Mouse (Mus musculus): ENCODE measurements around the gene H2-Eb1. TPM values are rescaled to one million over a fixed set of nuclear protein-coding genes. Genes with fewer than 3 reads are reported as not detected.
A peak's percentile ranks its signal among the peaks of the same experiment; 100 is the strongest.
"Not testable (repeated sequence)": the region's sequence is repeated elsewhere in the genome, so short reads cannot be mapped to it uniquely, and the experiment has no call there.

H2-Eb1 gene
- polyA plus RNA-seq, 1 experiment from 2014 or later = 2.5 TPM

DNA sequence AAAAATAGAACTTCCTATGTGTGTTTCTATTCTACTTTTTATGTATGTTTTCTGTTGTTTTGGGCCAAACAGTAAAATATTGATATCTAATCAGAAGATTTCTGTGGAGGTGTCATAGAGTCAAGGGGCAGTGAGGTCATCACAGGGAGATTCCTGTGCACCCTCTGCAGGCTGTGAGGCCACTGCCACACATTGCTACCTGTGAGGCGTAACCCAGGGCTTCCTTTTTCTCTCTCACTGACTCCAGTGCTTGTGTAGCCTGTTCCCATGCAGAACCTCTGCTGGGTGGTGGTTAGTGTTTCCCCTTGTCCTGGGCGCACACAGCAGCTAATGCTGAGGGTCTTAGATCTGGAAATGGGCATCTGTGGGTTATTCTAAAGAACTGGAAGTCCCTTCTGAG, 740 bp downstream of the H2-Eb1 start:
- no peak for ATAC-seq (ENCODE audit: low FRiP score)
- 82% methylated on average over 2 of the region's 2 CpGs for WGBS
- Histone ChIP-seq H3K36me3 (ENCODE audit: control insufficient read depth, insufficient read depth, low read length) (no peaks in the 10 kb centered on the region), H3K4me1 (replicated peaks; ENCODE audit: control insufficient read depth, insufficient read depth, low read length) (0 out of 2 replicates have a peak, but pooled peaks cover 2% of the 10 kb centered on the region), H3K27ac (ENCODE audit: low read depth, low read length) (no peak overlapping the region), H3K4me3 (ENCODE audit: low read depth, low read length) (no peak overlapping the region), H3K27me3 (ENCODE audit: control insufficient read depth, insufficient read depth, low read length) (no peaks in the 10 kb centered on the region), H3K9me3 (ENCODE audit: control insufficient read depth, low read length) (no peaks in the 10 kb centered on the region), H3K4me2 (replicated peaks; ENCODE audit: low read depth, low read length) (no peak overlapping the region), H3K9ac (ENCODE audit: low read depth, low read length) (no peak overlapping the region)
- DNase-seq (ENCODE audit: low spot score) = no peak

DNA sequence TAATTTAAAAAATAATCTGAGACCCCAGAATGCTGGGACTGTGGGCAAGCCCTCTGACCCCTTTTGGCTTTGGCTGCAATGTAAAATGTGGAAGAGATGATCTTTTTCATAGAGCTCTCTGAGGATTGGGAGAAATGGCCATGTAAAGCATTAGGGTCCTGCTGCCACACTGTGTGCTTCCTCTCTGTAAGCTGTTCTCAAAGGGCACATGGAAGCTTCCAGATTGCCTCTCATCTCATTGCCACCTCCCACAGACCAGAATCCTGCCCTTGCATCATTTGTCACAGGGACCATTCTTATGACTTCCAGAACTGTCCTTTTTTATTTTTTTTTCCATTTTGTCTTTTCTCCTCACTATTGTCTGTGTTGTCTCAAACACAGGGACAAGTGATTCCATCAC, 1.5 kb downstream of the H2-Eb1 start:
- 0 out of 2 replicates have a peak, but pooled peaks cover 2% of the 10 kb centered on the region for H3K4me1 ChIP-seq (replicated peaks; ENCODE audit: control insufficient read depth, insufficient read depth, low read length)
- no peak for ATAC-seq (ENCODE audit: low FRiP score)

GRCm38 (mm10) chr17:34308161-34308560, 2.5 kb downstream of the H2-Eb1 start:
- Histone ChIP-seq H3K9me3 (ENCODE audit: control insufficient read depth, low read length) (no peaks in the 10 kb centered on the region), H3K9ac (ENCODE audit: low read depth, low read length) (no peak overlapping the region), H3K4me2 (replicated peaks; ENCODE audit: low read depth, low read length) (no peak overlapping the region), H3K4me1 (replicated peaks; ENCODE audit: control insufficient read depth, insufficient read depth, low read length) (0 out of 2 replicates have a peak, but pooled peaks cover 2% of the 10 kb centered on the region), H3K27me3 (ENCODE audit: control insufficient read depth, insufficient read depth, low read length) (no peaks in the 10 kb centered on the region), H3K36me3 (ENCODE audit: control insufficient read depth, insufficient read depth, low read length) (no peaks in the 10 kb centered on the region), H3K4me3 (ENCODE audit: low read depth, low read length) (no peak overlapping the region), H3K27ac (ENCODE audit: low read depth, low read length) (no peak overlapping the region)
- 81% methylated on average over 4 of the region's 4 CpGs for WGBS
- DNase-seq (ENCODE audit: low spot score) (no peak), ATAC-seq (ENCODE audit: low FRiP score) (no peak)

More for the DNA sequence above, 1.5 kb downstream of the H2-Eb1 start:
- no peaks in the 10 kb centered on the region for H3K9me3 ChIP-seq (ENCODE audit: control insufficient read depth, low read length)
- H3K36me3 ChIP-seq (ENCODE audit: control insufficient read depth, insufficient read depth, low read length) = no peaks in the 10 kb centered on the region
- no peak overlapping the region for H3K27ac ChIP-seq (ENCODE audit: low read depth, low read length)
- H3K4me2 ChIP-seq (replicated peaks; ENCODE audit: low read depth, low read length) = no peak overlapping the region
- no peak for DNase-seq (ENCODE audit: low spot score)
- H3K27me3 ChIP-seq (ENCODE audit: control insufficient read depth, insufficient read depth, low read length) = no peaks in the 10 kb centered on the region
- no peak overlapping the region for H3K9ac ChIP-seq (ENCODE audit: low read depth, low read length)
- H3K4me3 ChIP-seq (ENCODE audit: low read depth, low read length) = no peak overlapping the region

DNA sequence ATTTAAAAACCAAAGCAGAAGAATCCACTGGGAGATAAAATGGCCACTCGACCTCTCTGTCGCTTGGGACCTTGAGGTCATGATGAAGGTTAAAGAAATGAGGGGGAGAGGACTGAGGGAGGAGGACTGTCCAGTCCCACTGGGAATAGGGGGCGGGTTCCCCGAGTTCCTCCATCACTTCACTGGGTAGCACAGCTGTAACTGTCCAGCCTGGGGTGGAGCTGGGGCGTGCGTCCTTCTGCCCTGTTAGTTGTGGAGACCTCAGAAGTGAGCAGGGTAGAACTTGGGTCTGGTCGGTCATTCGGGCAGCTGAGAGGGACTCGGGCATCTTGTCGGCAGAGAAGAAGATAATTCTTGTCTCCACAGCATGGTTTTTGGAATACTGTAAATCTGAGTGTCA, 3.6 kb downstream of the H2-Eb1 start:
- Histone ChIP-seq H3K27me3 (ENCODE audit: control insufficient read depth, insufficient read depth, low read length) (no peaks in the 10 kb centered on the region), H3K4me1 (replicated peaks; ENCODE audit: control insufficient read depth, insufficient read depth, low read length) (0 out of 2 replicates have a peak, but pooled peaks cover 2% of the 10 kb centered on the region), H3K9me3 (ENCODE audit: control insufficient read depth, low read length) (no peaks in the 10 kb centered on the region), H3K9ac (ENCODE audit: low read depth, low read length) (peak overlapping the region; percentile 52), H3K4me3 (ENCODE audit: low read depth, low read length) (peak overlapping the region; percentile 51), H3K36me3 (ENCODE audit: control insufficient read depth, insufficient read depth, low read length) (no peaks in the 10 kb centered on the region), H3K4me2 (replicated peaks; ENCODE audit: low read depth, low read length) (peak overlapping the region; percentile 79), H3K27ac (ENCODE audit: low read depth, low read length) (no peak overlapping the region)
- DNase-seq (ENCODE audit: low spot score) (no peak), ATAC-seq (ENCODE audit: low FRiP score) (no peak)
- WGBS = 32% methylated on average over 10 of the region's 10 CpGs

GRCm38 (mm10) chr17:34309683-34310385, 4.2 kb downstream of the H2-Eb1 start:
- Histone ChIP-seq H3K9me3 (ENCODE audit: control insufficient read depth, low read length) (no peaks in the 10 kb centered on the region), H3K36me3 (ENCODE audit: control insufficient read depth, insufficient read depth, low read length) (no peaks in the 10 kb centered on the region), H3K4me1 (replicated peaks; ENCODE audit: control insufficient read depth, insufficient read depth, low read length) (0 out of 2 replicates have a peak, but pooled peaks cover 2% of the 10 kb centered on the region), H3K27me3 (ENCODE audit: control insufficient read depth, insufficient read depth, low read length) (no peaks in the 10 kb centered on the region), H3K4me2 (replicated peaks; ENCODE audit: low read depth, low read length) (peak overlapping the region; percentile 79), H3K4me3 (ENCODE audit: low read depth, low read length) (peak overlapping the region; percentile 51), H3K9ac (ENCODE audit: low read depth, low read length) (peak overlapping the region; percentile 52), H3K27ac (ENCODE audit: low read depth, low read length) (no peak overlapping the region)
- peak; percentile 74 for DNase-seq (ENCODE audit: low spot score)
- WGBS = 23% methylated on average over 38 of the region's 38 CpGs
- peak; percentile 87 for ATAC-seq (ENCODE audit: low FRiP score)

DNA sequence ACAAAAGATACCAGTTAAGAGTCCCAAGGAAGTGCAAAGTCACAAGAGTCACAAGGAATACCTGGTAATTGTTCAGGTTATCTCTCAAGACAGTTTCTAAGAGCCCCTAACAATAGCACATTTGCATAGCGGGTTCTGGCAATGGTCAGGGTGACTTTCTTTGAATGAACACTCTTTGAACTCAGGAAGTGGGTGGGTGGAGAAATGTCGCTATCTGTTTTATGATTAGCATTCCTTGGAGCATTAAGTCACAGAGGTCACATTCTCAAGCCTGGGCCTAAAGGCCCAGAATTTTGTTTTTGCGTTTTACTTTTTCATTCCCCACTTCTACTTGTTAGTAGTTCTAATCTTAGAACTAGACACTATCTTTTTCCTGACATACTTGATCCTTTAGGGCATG, 4.9 kb downstream of the H2-Eb1 start:
- not testable (repeated sequence) for H3K36me3 ChIP-seq (ENCODE audit: control insufficient read depth, insufficient read depth, low read length); H3K9me3 ChIP-seq (ENCODE audit: control insufficient read depth, low read length); H3K27ac ChIP-seq (ENCODE audit: low read depth, low read length); H3K4me1 ChIP-seq (replicated peaks; ENCODE audit: control insufficient read depth, insufficient read depth, low read length); H3K4me3 ChIP-seq (ENCODE audit: low read depth, low read length); H3K9ac ChIP-seq (ENCODE audit: low read depth, low read length); ATAC-seq (ENCODE audit: low FRiP score); H3K4me2 ChIP-seq (replicated peaks; ENCODE audit: low read depth, low read length); DNase-seq (ENCODE audit: low spot score); H3K27me3 ChIP-seq (ENCODE audit: control insufficient read depth, insufficient read depth, low read length)
- 88% methylated on average over 3 of the region's 3 CpGs for WGBS

- no peak overlapping the region for H3K27ac ChIP-seq (ENCODE audit: low read depth, low read length)
Observed at GRCm38 (mm10) chr17:34312185-34312584, 6.5 kb downstream of the H2-Eb1 start.

GRCm38 (mm10) chr17:34313393-34313792, 7.7 kb downstream of the H2-Eb1 start:
- Histone ChIP-seq H3K4me3 (ENCODE audit: low read depth, low read length) (no peak overlapping the region), H3K9me3 (ENCODE audit: control insufficient read depth, low read length) (no peaks in the 10 kb centered on the region), H3K4me2 (replicated peaks; ENCODE audit: low read depth, low read length) (no peak overlapping the region), H3K27ac (ENCODE audit: low read depth, low read length) (no peak overlapping the region), H3K4me1 (replicated peaks; ENCODE audit: control insufficient read depth, insufficient read depth, low read length) (0 out of 2 replicates have a peak, but pooled peaks cover 2% of the 10 kb centered on the region), H3K27me3 (ENCODE audit: control insufficient read depth, insufficient read depth, low read length) (no peaks in the 10 kb centered on the region), H3K9ac (ENCODE audit: low read depth, low read length) (no peak overlapping the region), H3K36me3 (ENCODE audit: control insufficient read depth, insufficient read depth, low read length) (no peaks in the 10 kb centered on the region)
- 31% methylated on average over 3 of the region's 3 CpGs for WGBS
- ATAC-seq (ENCODE audit: low FRiP score) = no peak
- peak; percentile 87 for DNase-seq (ENCODE audit: low spot score)

More at GRCm38 (mm10) chr17:34312185-34312584, 6.5 kb downstream of the H2-Eb1 start:
- WGBS = 93% methylated on average over 1 of the region's 1 CpGs
- Histone ChIP-seq H3K4me3 (ENCODE audit: low read depth, low read length) (no peak overlapping the region), H3K27me3 (ENCODE audit: control insufficient read depth, insufficient read depth, low read length) (no peaks in the 10 kb centered on the region), H3K9me3 (ENCODE audit: control insufficient read depth, low read length) (no peaks in the 10 kb centered on the region), H3K4me1 (replicated peaks; ENCODE audit: control insufficient read depth, insufficient read depth, low read length) (0 out of 2 replicates have a peak, but pooled peaks cover 2% of the 10 kb centered on the region), H3K9ac (ENCODE audit: low read depth, low read length) (no peak overlapping the region), H3K36me3 (ENCODE audit: control insufficient read depth, insufficient read depth, low read length) (no peaks in the 10 kb centered on the region), H3K4me2 (replicated peaks; ENCODE audit: low read depth, low read length) (no peak overlapping the region)
- DNase-seq (ENCODE audit: low spot score) (no peak), ATAC-seq (ENCODE audit: low FRiP score) (no peak)

DNA sequence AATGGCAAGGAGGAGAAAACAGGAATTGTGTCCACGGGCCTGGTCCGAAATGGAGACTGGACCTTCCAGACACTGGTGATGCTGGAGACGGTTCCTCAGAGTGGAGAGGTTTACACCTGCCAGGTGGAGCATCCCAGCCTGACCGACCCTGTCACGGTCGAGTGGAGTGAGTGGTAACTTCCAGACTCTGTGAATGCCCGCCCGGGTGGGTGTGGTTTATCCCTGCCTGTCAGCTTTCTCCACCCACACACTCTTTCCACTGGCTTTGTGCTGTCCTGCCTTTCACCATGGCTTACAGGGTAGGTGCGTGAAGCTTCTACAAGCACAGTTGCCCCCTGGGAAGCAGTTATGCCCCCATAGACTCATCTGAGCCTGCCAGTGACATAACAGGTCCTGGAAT, 8.6 kb downstream of the H2-Eb1 start:
- Histone ChIP-seq H3K4me2 (replicated peaks; ENCODE audit: low read depth, low read length) (no peak overlapping the region), H3K9me3 (ENCODE audit: control insufficient read depth, low read length) (no peaks in the 10 kb centered on the region), H3K4me1 (replicated peaks; ENCODE audit: control insufficient read depth, insufficient read depth, low read length) (0 out of 2 replicates have a peak, but pooled peaks cover under 1% of the 10 kb centered on the region), H3K27me3 (ENCODE audit: control insufficient read depth, insufficient read depth, low read length) (no peaks in the 10 kb centered on the region), H3K4me3 (ENCODE audit: low read depth, low read length) (no peak overlapping the region), H3K27ac (ENCODE audit: low read depth, low read length) (no peak overlapping the region), H3K9ac (ENCODE audit: low read depth, low read length) (no peak overlapping the region), H3K36me3 (ENCODE audit: control insufficient read depth, insufficient read depth, low read length) (no peaks in the 10 kb centered on the region)
- no peak for ATAC-seq (ENCODE audit: low FRiP score)
- DNase-seq (ENCODE audit: low spot score) = no peak
- WGBS = 66% methylated on average over 9 of the region's 9 CpGs
